Mouse (Mus musculus) cerebellum, postnatal 10 days (tissue): Measurements from ENCODE around the gene 1700007K13Rik.

ENCODE experiments used
- DNase-seq, 2 experiments: peaks; one replicate each; pipeline ENCODE4 v3.0.0; 2021; ENCODE audit warnings: mixed read lengths in 2 of 2

1700007K13Rik gene

DNA sequence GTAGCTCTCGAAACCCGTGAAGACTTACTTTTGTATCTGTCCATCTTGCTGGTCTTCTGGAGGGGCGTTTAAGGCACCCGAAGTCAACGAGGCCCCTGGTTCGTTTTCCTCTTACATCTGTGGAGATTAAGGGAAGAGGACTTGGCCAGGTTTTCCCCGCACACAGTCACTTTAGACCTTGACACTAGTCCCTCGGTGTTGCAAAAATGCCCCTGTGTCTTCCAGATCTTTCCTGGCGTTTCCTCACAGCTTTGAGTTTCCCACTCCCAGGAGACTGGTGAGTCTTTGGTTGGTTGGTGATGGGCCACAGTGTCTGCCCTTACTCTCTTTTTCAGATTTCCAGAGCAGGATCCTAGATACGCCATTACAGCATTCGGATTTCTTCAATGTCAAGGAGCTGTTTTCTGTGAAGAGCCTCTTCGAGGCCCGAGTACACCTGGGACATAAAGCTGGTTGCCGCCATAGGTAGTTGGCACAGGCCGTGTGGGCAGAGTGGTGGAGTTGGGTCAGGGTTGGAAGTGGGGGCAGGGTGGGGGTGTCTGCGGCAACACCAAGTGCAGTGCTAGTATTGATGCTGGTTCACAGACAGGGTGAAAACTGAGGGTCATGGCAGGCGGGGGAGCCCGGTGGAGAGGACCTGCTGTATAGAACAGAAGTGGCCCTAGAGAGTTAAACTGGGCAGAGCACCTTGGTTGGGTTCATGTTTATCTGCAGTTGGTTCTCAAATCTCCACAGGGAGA is 2.5 kb upstream of the 1700007K13Rik start:
- DNase-seq, result no peak

DNA sequence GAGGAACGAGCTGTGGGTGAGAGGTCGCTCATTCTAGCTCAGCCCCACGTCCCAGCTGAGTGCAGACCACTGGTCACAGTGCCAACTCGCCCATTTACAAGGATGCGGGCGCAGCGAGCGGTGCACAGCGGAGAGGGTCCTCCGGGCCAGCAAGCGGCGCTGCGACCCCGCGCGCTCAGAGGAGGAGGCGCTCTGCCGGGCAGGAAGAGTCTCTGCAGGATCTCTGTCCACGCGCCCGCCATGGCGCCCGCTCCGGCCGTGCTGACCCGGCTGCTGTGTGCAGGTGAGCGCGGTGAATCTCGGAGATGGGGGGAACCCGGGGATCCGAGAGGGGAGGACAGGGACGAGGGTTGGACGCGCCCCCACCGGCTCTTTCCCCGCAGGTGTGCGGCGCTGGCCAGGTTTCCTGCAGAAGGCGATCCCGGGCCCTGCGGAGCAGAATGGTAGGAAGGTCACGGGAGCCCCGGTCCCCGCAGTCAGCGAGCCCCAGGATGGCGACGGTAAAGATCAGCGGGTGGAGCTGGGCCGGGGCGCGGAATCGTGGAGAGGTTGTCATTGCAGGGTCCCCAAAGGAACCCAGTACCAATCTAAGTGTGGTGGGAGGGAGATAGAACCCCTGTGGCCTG is 1.8 kb upstream of the 1700007K13Rik start, which contains the start of gene Mrps2:
TSS of gene Mrps2 (plus strand) at position 207 of the 626 bp plus-strand sequence.
- DNase-seq, result peak; percentile 94 to 95

DNA sequence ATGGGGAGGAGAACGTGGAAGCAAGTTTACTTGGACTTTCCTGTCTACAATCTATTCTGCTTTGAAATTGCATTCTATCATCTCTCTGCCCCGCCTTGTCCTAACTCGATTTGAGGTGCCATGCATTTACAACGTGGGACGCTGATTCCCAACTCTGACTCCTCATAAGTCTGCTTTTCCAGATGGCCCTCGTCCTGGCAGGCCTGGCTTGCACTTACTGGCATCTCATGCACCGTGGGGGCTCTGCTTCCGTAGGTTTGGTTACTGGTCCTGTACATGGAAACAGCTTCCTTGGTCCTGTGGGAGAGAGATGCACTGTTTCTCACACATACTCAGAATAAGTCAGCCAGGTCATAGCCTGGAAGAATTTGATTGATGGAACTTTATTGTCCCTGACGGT is 1.2 kb downstream of the 1700007K13Rik start:
- DNase-seq, result no peak

DNA sequence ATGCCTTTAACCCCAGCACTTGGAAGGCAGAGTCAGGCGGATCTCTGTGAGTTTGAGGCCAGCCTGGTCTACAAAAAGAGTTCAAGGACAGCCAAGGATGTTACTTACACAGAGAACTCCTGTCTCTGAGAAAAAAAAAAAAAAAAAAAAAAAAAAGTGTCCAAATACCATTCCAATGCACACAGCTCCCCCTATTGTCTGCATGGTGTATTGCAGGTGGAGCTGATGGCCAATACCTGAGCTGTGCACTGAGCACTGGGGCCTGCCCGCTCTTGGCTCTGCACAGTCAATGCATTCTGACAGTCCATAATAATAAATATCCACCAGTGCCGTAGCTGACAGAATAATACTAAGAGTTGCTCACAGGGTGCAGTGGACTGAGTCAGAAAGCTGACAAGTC is 2.2 kb downstream of the 1700007K13Rik start:
- DNase-seq, result peak; percentile 84 to 89

DNA sequence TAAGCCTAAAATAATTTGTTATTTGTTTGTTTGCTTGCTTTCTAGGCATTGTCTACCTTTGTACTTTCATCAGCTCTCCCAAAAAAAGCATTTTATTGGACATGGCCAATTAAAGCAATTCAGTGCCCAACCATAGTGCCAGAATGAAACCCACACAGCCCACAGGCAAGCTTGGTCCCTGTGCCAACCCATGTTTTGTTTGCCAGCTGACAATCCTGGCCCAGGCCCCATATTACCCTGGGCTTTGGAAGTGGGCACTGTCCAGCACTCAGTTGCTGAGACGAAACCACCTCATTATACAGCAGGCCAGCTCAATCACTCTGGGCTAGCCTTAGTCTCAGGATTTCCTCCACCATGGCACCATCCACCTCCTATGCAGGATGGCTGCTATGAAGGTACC is 9.5 kb downstream of the 1700007K13Rik start:
- peak; percentile 88 to 91 for DNase-seq

DNA sequence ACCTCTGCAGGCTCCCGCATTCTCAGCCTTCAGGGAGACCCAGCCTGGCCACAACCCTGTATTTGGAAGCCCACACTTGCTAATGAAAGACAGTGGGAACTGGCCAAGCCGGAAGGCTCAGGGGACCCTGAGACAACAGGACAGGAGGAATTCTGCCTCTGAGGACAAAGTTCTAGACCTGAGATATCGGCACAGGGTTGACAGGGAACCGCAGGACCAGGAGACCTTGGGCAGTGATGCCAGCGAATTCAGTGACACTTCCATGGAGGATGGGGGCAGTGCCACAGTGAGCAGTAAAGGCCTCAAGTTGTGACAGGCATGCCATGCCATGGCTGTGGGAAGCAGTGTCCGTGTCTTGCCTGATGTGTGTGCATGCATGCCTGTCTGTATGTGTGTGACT is 12.6 kb downstream of the 1700007K13Rik start:
- no peak for DNase-seq

DNA sequence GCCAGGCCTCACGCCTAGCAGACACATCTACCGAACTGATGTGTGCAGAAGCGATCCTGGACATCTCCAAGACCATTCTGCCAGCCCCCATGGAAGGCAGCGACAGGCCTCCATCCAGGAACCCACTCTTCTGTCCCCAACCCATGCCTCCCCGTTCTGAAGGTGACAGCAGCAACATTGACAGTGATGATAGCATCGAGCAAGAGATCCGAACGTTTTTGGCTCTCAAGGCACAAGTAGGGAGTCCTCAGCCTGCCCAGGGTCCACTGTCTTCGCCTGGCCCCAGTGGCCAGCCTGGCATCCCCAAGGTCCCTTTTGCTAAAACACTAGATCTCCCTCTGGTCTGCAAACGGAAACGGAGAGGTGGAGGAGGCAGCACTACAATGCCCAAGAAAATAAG is 14.5 kb downstream of the 1700007K13Rik start:
- DNase-seq, result no peak

DNA sequence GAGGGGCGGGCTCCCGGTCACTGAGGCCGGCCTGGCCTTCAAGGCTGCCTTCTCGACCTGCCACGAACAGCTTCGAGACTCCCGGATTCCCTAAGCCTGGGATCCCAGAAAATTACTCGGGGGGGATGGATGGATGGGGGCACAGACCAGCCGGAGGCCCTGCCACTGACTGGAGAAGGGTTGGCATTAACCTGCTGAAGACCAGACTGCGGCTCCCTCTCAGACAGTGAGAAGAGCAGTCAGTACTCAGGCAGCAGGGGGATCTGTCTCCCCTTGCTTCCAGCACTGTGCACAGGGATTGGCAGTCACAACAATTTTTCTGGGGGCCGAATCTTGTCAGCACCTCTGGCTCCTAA is 18.8 kb downstream of the 1700007K13Rik start:
- peak in 1 of 2 experiments; percentile 60 for DNase-seq

DNA sequence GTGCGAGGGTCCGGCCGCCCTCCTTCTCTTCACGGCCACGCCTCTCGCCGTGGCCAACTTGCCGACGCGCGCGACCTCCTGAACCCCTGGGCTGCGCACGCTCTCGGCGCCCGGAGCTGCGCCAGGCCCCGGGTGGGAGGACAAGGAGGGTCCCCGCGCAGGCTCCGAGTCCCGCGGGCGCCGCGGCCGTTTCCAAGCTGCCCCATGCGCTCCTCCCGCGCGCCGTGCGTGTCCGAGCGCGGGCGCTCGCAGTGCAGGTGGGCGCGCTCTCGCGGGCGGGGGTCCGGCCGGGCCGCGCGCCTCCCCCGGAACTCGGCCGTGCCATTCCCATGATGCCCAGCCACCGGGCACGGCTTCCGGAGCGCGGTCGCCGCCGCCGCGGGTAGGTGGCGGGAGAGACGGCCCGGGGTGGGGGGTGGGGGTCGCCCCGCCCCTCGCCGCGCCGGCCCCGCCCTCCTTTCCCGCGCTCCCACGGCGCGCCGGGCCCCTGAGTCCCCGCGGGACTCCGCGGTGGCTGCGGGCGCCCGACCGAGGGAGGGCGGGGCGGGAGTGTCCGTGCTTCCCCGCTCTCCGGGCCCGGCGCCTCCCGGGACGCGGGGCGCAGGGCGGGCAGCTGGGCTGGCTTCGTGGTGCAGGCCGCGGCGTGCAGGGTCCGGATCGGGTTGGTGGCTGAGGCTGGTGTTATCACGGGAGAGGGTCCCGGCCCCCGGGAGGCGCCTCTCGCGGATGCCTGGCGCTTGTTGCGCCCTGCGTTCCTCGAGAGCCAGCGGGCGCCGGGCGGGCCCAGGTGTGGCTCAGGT is 19.4 kb downstream of the 1700007K13Rik start, which contains the start of gene Ppp1r26:
TSS of gene Ppp1r26 (plus strand) at position 286 of the 800 bp plus-strand sequence.
- DNase-seq, result peak; percentile 68 to 78

DNA sequence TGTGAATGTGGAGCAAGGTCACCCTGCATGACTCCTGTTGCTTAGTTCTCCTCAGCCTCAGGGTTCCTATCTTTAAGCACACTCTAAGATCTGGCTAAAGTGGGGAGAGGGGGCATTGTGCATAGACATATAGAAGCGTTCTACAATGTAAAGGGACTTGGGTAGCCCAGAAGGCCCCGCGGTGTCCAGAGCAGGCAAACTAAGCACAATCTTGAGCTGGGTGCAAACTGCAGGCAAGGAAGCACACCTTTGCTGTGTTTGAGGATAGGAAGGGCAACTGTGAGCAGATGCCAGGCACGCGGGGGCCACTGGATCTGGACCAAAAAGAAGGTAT is 20.0 kb downstream of the 1700007K13Rik start:
- no peak for DNase-seq

DNA sequence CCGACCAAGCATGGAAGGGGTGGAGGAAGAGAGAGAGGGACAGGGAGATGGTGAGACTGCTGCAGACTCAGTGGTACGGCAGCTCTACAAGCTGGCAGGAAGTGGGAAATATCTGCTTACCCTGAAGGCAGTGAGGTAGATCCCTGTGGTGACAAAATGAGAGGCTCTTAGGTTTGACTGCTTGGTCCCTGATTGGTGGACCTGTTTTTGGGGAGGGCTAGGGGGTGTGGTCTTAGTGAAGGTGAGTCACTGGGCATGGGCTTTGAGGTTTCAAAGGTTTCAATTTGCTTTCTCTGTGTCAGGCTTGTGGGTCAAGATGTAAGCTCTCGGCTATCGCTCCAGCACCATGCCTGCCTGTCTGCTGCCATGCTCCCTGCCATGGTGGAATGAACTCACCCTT is 21.1 kb downstream of the 1700007K13Rik start:
- DNase-seq, result no peak

DNA sequence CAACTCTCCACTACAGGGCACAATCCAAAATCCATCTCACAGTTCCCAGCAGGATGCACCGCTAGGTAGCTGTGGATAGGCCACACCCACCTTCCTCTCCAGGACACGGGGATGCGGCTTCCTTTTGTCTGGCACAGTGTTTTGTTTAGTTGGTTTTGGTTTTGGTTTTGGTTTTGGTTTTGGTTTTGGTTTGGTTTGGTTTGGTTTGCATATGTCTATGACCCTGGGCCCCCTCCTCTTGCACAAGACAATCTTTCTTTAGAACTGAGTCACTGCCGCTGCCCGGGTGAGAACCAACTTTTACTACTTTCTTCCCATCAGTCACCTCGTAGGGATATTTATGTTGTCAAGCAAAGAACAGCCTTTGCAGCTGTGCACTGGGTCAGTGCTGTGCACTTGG is 25.3 kb downstream of the 1700007K13Rik start:
- DNase-seq, result no peak

DNA sequence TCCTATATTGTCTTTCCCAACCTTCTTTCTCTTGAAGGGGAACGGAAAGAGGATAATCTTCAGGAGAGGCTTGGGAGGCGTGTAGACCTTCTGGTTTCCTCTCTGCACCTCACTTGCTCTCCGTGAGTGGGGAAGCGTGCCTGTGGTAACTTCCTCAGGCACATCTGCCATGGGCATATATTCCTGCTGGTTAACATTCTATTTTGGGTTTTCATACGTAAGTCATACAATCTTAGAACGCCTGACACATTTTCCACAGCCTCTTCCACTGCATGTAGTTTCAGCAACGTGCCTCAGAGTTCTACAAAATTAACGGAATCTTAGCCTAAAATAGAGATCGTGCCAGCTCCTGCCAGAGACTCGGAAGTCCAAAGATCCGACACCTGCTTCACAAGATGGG is 30.7 kb downstream of the 1700007K13Rik start:
- no peak for DNase-seq

DNA sequence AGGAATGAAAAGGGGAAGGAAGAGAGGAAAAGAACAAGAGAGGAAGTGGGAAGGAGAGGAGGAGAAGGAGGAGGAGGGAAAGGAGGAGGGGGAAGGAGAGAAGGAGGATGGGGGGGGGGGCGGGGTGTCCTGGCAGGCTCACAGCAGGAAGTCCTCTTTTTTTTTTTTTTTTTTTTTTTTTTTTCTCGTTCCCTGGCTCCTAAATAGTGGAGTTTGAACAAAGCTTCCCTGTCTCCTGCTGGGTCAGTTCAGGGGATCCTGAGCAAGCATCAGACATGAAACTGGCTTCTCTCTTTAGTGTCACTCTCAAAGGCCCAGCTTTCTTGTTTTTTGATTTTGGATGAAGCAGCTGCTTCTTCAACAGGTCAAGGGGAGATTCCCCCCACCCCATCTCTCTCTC is 32.6 kb downstream of the 1700007K13Rik start:
- no peak for DNase-seq

DNA sequence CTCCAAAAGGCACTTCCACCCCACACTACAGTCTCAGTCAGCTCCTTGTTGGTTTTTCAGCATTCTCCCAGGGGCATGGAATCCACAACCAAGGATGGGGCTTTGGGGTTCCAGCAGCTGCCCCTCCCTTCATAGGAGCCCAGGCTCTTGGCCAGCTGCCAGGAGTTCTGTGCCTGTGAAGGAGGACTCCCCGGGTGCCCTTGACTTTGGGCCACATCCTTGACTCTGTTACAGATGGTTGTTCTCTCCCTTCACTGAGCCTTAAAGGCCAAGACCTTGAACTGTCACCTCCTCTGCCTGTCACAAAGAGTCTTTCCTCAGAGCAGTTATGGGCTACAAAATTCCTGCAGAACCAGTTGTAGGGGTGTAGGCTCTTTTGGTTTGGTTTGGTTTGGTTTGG is 33.3 kb downstream of the 1700007K13Rik start:
- DNase-seq, result peak; percentile 63 to 72

DNA sequence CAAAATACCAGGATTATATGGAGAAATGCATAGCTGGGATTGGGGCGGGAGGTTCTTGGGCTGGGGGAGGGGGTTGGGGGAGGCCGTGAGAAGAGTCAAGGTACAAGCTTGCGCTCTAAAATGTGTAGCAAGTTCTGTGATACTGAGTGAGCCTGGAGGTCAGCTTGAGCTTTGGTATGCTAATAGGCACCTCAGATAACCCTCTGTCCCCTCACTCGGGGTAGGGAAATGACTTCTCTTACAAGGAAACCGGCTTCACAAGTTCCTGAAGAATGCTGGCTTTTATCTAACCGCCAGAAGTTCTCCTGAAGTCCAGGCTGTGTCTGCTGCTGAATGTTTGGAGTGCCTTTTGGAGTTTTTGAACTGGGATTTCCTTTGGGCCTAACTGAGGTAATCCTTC is 35.3 kb downstream of the 1700007K13Rik start:
- no peak for DNase-seq

DNA sequence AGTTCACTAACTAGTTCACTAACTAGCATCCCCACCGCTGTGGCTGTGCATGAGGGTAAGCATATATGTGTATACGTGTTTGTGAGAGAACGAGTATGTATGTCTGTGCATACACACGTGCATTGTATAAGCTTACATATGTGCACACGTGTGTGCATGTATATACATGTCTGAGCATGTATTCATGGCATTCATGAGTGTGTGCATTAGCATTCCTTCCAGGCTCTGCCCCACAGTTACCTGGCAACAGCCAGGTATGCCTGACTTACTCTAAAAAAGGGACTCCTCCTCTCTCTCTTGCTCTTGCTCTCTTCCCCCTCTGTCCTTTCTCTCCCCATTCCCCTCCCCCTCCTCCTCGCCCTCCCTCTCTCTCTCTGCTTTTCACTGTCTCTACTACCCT is 38.9 kb downstream of the 1700007K13Rik start:
- no peak for DNase-seq

DNA sequence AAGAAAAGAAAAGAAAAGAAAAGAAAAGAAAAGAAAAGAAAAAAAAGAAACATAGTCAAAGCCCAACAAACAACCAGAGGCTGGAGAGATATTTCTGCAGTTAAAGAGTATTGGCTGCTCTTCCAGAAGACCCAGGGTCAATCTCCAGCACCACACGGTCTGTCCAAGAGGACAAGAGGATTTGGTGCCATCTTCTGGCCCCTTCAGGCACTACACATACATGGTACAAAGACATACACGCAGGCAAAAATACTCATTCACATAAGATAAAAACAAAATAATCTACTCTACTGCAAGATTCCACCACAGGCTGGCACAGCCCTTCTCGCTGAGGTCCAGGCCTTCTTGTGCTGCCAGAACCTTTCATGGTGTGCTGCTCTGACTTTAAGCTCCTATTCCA is 43.0 kb downstream of the 1700007K13Rik start:
- DNase-seq, result peak; percentile 72 to 76

DNA sequence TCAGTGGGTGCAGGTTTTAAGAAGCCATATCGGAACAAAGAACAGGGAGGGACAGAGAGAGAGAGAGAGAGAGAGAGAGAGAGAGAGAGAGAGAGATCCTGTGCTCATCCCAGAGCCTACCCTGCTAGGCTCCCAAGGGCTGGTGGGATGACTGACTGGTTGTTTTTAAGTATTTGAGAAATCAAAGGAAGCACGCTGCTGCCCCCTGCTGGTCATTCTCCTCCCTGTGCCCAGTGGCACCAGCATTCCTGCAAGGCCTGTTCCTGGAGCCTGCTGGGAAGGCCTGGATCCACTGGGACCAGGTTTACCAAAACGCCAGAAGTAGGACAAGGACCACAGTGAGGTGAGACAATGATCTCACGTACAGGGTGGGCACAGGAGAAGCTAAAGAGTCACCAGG is 46.2 kb downstream of the 1700007K13Rik start:
- peak; percentile 97 to 99 for DNase-seq

DNA sequence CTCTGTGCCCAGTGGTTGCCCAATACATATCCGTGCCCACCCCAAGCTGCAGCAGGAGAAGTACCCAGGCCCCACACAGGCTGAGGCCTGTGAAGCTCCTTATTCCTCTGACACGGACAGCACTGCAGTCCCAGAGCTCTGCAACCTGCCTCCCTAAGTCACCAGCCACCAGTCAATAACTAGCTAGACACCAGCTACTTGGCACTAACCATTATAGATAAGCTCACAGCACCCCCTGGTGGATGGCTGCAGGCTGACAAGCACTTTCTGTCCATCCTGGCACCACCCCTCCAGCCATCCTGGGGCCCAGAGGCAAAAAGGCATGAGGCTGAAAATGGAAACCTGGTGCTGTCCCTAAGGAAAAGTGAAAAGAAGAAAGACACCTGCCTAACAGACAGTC is 48.1 kb downstream of the 1700007K13Rik start:
- DNase-seq, result peak; percentile 97 to 99

DNA sequence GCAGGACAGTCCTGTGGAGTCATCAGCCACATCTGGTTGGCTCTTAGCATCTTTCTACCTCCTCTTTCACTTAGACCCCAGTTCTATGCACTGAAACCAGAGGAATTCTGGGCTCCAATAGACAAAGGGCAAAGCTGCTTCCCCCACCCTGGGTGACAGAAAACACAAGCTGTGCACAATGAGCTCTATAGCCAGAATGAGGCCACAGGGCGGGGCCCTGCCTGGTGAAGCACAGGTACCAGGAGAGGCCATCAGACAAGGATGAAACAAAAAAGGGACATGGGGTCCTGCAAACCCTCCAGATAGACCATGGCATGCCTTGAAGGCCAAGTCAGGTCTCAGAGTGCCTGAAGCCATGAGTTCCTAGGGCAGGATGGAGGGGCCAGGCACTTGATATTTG is 49.6 kb downstream of the 1700007K13Rik start:
- DNase-seq, result peak in 1 of 2 experiments; percentile 30

DNA sequence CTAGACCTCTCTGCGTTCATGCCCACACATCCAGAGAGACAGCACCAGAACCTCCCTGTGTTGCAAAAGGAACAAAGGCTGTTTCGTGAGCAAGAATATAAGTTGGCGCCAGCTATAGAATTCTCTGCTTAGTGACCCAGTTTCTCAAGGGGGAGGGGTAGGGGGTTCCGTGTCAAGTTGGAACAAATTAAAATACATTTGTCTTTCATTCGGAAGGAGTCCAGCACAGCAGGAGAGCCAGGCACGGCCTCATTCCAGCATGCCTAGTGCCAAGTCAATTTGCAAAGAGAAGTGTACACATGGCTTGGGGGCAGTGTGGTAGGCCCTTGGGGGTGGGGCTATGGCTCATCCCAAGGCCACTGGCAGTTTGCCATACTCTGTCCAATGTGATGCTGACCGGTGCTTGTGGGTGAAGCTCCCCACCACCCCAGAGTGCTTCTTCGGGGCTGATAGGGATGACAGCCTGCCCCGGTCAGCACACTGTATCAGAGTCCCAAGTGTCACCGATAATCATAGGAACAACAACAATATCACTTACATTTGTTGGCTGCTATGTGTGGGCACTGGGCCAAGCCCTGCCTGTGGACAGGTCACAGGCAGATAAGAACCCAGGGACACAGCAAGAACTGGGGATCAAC is 50.6 kb downstream of the 1700007K13Rik start:
- DNase-seq, result peak; percentile 97

DNA sequence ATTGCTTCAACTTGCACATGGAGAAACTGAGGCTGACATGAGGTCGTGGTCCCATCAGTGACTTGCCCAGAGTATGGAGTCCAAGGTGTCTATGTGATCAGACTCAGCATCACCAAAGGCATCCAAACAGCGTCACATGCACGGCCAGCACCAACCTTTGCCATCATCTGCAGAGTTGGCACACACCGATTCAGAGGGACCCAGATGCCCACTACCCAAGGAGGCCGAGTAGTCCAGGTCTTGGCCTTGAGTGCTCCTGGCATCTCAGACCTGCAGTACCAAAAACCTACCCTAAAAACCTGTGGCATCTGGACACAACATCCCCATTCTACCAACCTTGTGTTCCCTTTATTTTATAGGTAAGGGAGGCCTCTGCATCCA is 51.4 kb downstream of the 1700007K13Rik start:
- peak; percentile 49 to 50 for DNase-seq
